18 mouse cellular contexts compared by ENCODE assay signal in the genomic region with DNA sequence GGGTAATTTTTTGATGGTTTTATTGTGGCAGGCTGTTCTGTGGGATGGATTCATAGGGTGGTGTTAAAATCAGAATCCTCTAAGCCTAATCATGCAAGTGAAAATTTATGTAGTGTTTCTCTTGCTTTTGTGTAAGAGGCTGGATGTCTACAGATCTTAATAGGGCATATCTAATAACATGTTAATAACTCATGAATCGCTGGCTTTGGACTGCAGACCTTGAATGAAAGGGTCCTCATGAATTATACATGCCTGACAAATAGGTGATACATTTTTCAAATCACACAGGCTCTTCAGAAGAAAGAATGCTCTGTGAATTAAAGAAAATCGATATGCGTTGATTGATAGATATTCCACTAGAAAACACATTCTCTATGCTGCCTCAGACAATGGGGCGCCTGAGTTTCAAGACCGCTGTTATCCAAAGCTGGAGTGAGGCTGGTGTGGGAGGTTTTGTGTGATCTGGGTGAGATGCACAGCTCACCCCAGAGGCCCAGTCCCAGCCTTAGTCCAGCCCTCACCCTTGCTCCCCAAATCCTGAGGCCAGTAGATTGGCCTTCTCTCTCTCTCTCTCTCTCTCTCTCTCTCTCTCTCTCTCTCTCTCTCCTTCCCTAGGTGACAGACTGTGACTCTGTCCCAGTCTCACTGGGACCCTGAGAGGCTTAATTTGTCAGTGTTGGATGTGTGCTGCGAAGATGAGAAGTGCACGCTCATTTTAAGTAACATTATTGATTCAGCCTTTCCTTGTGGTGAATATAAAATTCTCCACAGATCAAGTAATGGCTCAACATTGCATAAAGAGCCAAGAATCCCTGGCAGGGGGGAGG.
DNase-seq lines count a peak whose midpoint lies in the region; ATAC-seq and TF ChIP-seq lines count a peak whose summit lies in the region.
"Had no signal": no experiment of that assay in that cellular context is flagged by ENCODE, and none has a peak within 500 bp of the region (broad histone marks: within the 10 kb centered on the region; RNA-seq: fewer than 3 reads in every experiment).

No protein-coding gene starts in this region.

- ATAC-seq in embryonic facial prominence, embryonic 13.5 days (ENCODE audit: insufficient number of reproducible peaks, insufficient read depth, low FRiP score, low TSS enrichment, low read depth), result no peak
- ATAC-seq in hindbrain, embryonic 13.5 days (ENCODE audit: low FRiP score), result peak; percentile 65; the same call in 1 of the 2 replicates
- ATAC-seq in midbrain, embryonic 16.5 days, result peak; percentile 67; the same call in 1 of the 2 replicates
- ATAC-seq in megakaryocyte progenitor cell, adult 5-6 weeks (replicated peaks; ENCODE audit: poor library complexity), result no peak

- H3K27ac ChIP-seq in embryonic facial prominence, embryonic 13.5 days, result 0 out of 2 replicates have a peak overlapping the region, but pooled peaks have one; percentile 4
- H3K27ac ChIP-seq in embryonic facial prominence, embryonic 10.5 days (replicated peaks), result no peak overlapping the region
- H3K27ac ChIP-seq in hindbrain, embryonic 13.5 days, result peak overlapping the region; percentile 76
- no peak overlapping the region for H3K27ac ChIP-seq in midbrain, embryonic 16.5 days (ENCODE audit: low read length)
- H3K27ac ChIP-seq: heart, embryonic 13.5 days; stomach, postnatal 0 days had no signal

- DNase-seq in embryonic facial prominence, embryonic 10.5 days (ENCODE audit: low spot score), result no peak
- peak; percentile 59 for DNase-seq in brain, embryonic 14.5 days (ENCODE audit: low read depth)
- no peak for DNase-seq in urinary bladder, adult 2 months (ENCODE audit: low spot score)
- DNase-seq in adrenal gland, adult 8-10 months, result no peak
- DNase-seq: cerebellum, postnatal 25 days; kidney, adult 8-10 months; left cerebral cortex, postnatal 4 days; lung, embryonic 14.5 days; spleen, adult 18-20 months; thymus, postnatal 25 days had no signal

- no peaks in the 10 kb centered on the region for H3K27me3 ChIP-seq in embryonic facial prominence, embryonic 13.5 days
- H3K27me3 ChIP-seq in embryonic facial prominence, embryonic 10.5 days (replicated peaks; ENCODE audit: low read depth, poor library complexity, severe bottlenecking), result no peaks in the 10 kb centered on the region
- no peaks in the 10 kb centered on the region for H3K27me3 ChIP-seq in hindbrain, embryonic 13.5 days
- H3K27me3 ChIP-seq in midbrain, embryonic 16.5 days (ENCODE audit: control insufficient read depth, insufficient read depth, low read depth, low read length), result no peaks in the 10 kb centered on the region
- H3K27me3 ChIP-seq: CH12.LX; heart, embryonic 13.5 days had no signal

- H3K9me3 ChIP-seq in embryonic facial prominence, embryonic 13.5 days, result no peaks in the 10 kb centered on the region
- no peaks in the 10 kb centered on the region for H3K9me3 ChIP-seq in embryonic facial prominence, embryonic 10.5 days
- no peaks in the 10 kb centered on the region for H3K9me3 ChIP-seq in hindbrain, embryonic 13.5 days
- H3K9me3 ChIP-seq in midbrain, embryonic 16.5 days (replicated peaks; ENCODE audit: control insufficient read depth, low read length, poor library complexity, severe bottlenecking), result no peaks in the 10 kb centered on the region; the same call in 1 of the 2 replicates
- H3K9me3 ChIP-seq: heart, embryonic 13.5 days had no signal

- no peak overlapping the region for H3K4me3 ChIP-seq in embryonic facial prominence, embryonic 13.5 days
- H3K4me3 ChIP-seq in embryonic facial prominence, embryonic 10.5 days, result no peak overlapping the region
- H3K4me3 ChIP-seq in hindbrain, embryonic 13.5 days, result no peak overlapping the region
- H3K4me3 ChIP-seq in midbrain, embryonic 16.5 days (ENCODE audit: low read depth, low read length), result no peak overlapping the region
- H3K4me3 ChIP-seq: heart, embryonic 13.5 days had no signal

- TF ChIP-seq CTCF in brain, embryonic 14.5 days (IDR thresholded peaks at IDR 0.05; ENCODE audit: borderline replicate concordance, extremely low read depth, insufficient read depth, insufficient read length), result no peak

- WGBS in embryonic facial prominence, embryonic 13.5 days, result 72% methylated on average over 7 of the region's 7 CpGs
- 86% methylated on average over 7 of the region's 7 CpGs for WGBS in embryonic facial prominence, embryonic 10.5 days
- WGBS in hindbrain, embryonic 13.5 days, result 35% methylated on average over 7 of the region's 7 CpGs
- WGBS in midbrain, embryonic 16.5 days, result 30% methylated on average over 7 of the region's 7 CpGs

- H3K4me2 ChIP-seq in embryonic facial prominence, embryonic 13.5 days, result no peak overlapping the region
- H3K4me2 ChIP-seq in hindbrain, embryonic 13.5 days, result no peak overlapping the region
- no peak overlapping the region for H3K4me2 ChIP-seq in midbrain, embryonic 16.5 days (ENCODE audit: low read length)
- H3K4me2 ChIP-seq: heart, embryonic 13.5 days; liver, embryonic 11.5 days; lung, embryonic 14.5 days had no signal

- TF ChIP-seq POLR2A in brain, embryonic 14.5 days (IDR thresholded peaks at IDR 0.05; ENCODE audit: borderline replicate concordance, extremely low read depth, insufficient read depth, insufficient read length, poor library complexity, severe bottlenecking), result no peak

- no peak overlapping the region for H3K9ac ChIP-seq in embryonic facial prominence, embryonic 13.5 days
- no peak overlapping the region for H3K9ac ChIP-seq in hindbrain, embryonic 13.5 days
- H3K9ac ChIP-seq in midbrain, embryonic 16.5 days (ENCODE audit: low read depth, low read length), result no peak overlapping the region
- H3K9ac ChIP-seq: heart, embryonic 13.5 days; lung, embryonic 14.5 days had no signal

- H3K4me1 ChIP-seq in embryonic facial prominence, embryonic 13.5 days, result 0 out of 2 replicates have a peak, but pooled peaks cover 6% of the 10 kb centered on the region
- no peaks in the 10 kb centered on the region for H3K4me1 ChIP-seq in embryonic facial prominence, embryonic 10.5 days
- H3K4me1 ChIP-seq in hindbrain, embryonic 13.5 days (replicated peaks), result peaks cover 8% of the 10 kb centered on the region
- peaks cover 4% of the 10 kb centered on the region; the same call in 1 of the 2 replicates for H3K4me1 ChIP-seq in midbrain, embryonic 16.5 days (ENCODE audit: control insufficient read depth, insufficient read depth, low read length)
- H3K4me1 ChIP-seq: heart, embryonic 13.5 days had no signal

- H3K36me3 ChIP-seq in embryonic facial prominence, embryonic 13.5 days, result no peaks in the 10 kb centered on the region
- no peaks in the 10 kb centered on the region for H3K36me3 ChIP-seq in embryonic facial prominence, embryonic 10.5 days (replicated peaks)
- H3K36me3 ChIP-seq in hindbrain, embryonic 13.5 days, result no peaks in the 10 kb centered on the region
- no peaks in the 10 kb centered on the region for H3K36me3 ChIP-seq in midbrain, embryonic 16.5 days (ENCODE audit: control insufficient read depth, insufficient read depth, low read length)
- H3K36me3 ChIP-seq: heart, embryonic 13.5 days had no signal

Comparison
In these comparisons a context has a peak if more than half of its experiments do, and no peak if none do; other contexts are left out.
1. H3K27ac ChIP-seq: peak in embryonic facial prominence, embryonic 13.5 days (single experiment) and hindbrain, embryonic 13.5 days (single experiment); none in embryonic facial prominence, embryonic 10.5 days (single experiment) and midbrain, embryonic 16.5 days (single experiment).
2. ATAC-seq: peak in hindbrain, embryonic 13.5 days (single experiment) and midbrain, embryonic 16.5 days (single experiment); none in embryonic facial prominence, embryonic 13.5 days (single experiment) and megakaryocyte progenitor cell, adult 5-6 weeks (single experiment).